Mouse (Mus musculus): Measurements from ENCODE around the gene Adcy2.

- TF ChIP-seq CHD1 (IDR thresholded peaks at IDR 0.05; ENCODE audit: low read depth, low read length): no peak
- no peak for TF ChIP-seq SMC3 (IDR thresholded peaks at IDR 0.05; ENCODE audit: low read depth, low read length)
- no peak for TF ChIP-seq JUND (conservative IDR thresholded peaks at IDR 0.05; ENCODE audit: low read depth, low read length)
- TF ChIP-seq CHD2 (IDR thresholded peaks at IDR 0.05; ENCODE audit: low read length): no peak
- no peak for TF ChIP-seq ELF1 (IDR thresholded peaks at IDR 0.05; ENCODE audit: low read depth, low read length)
- TF ChIP-seq MAFK (IDR thresholded peaks at IDR 0.05; ENCODE audit: insufficient replicate concordance, low read length): no peak
Measured at GRCm38 (mm10) chr13:68960513-68960912, 38.8 kb downstream of the Adcy2 start.
